Mouse (Mus musculus) forebrain, postnatal 0 days (tissue): ENCODE measurements around the gene Gm609. TPM values are rescaled to one million over a fixed set of nuclear protein-coding genes. Genes with fewer than 3 reads are reported as not detected.

ENCODE experiments used
- ATAC-seq: fragments of 200-750 bp; cut with Nextera tagmentation; 2 replicates; pipeline ENCODE4 v1.8.0; 2017; ENCODE audit warnings: mild to moderate bottlenecking, moderate library complexity
- DNase-seq: peaks from one replicate; pipeline ENCODE4 v3.0.0-alpha.2; 2015
- H3K27ac ChIP-seq: fragments of 300-500 bp; sonication (generic); 2 replicates; pipeline ENCODE4 v1.5.1; 2014; ENCODE audit warnings: low read depth, mild to moderate bottlenecking, antibody characterized with exemption, low read length, moderate library complexity, mixed read lengths
- H3K27me3 ChIP-seq: fragments of 300-500 bp; sonication (generic); 2 replicates; pipeline ENCODE4 v1.6.1; 2014; ENCODE audit warnings: mild to moderate bottlenecking, low read length, mixed read lengths; ENCODE audit not compliant: insufficient read depth
- H3K36me3 ChIP-seq: fragments of 300-500 bp; sonication (generic); 2 replicates; pipeline ENCODE4 v1.6.1; 2014; ENCODE audit warnings: mild to moderate bottlenecking, moderate library complexity; ENCODE audit not compliant: insufficient read depth
- H3K4me1 ChIP-seq: fragments of 300-500 bp; sonication (generic); 2 replicates; pipeline ENCODE4 v1.6.1; 2014; ENCODE audit warnings: antibody characterized with exemption; ENCODE audit not compliant: insufficient read depth
- H3K4me2 ChIP-seq: fragments of 300-500 bp; sonication (generic); 2 replicates; pipeline ENCODE4 v1.6.1; 2014; ENCODE audit warnings: low read depth, mild to moderate bottlenecking, moderate library complexity
- H3K4me3 ChIP-seq: fragments of 300-500 bp; sonication (generic); 2 replicates; pipeline ENCODE4 v1.5.1; 2014; ENCODE audit warnings: low read depth, low read length, mixed read lengths
- H3K9ac ChIP-seq: fragments of 300-500 bp; sonication (generic); 2 replicates; pipeline ENCODE4 v1.6.1; 2014; ENCODE audit warnings: mild to moderate bottlenecking
- H3K9me3 ChIP-seq: fragments of 300-500 bp; sonication (generic); 2 replicates; pipeline ENCODE4 v1.6.1; 2016; ENCODE audit warnings: low read length
- CTCF ChIP-seq: sonication (generic); IDR thresholded peaks from 2 replicates; pipeline ENCODE4 v1.5.1; 2016; ENCODE audit warnings: antibody characterized with exemption, control low read depth, low read depth
- WGBS: fragments of 180-500 bp; shearing (Covaris S2); extraction: QIAGEN DNeasy Blood & Tissue Kit; methylation state at CpG from one replicate; pipeline ENCODE4 v1.1.7; 2014; 5-methylcytosine and 5-hydroxymethylcytosine counted together
- polyA plus RNA-seq: library from polyadenylated mRNA; unstranded; fragments of >200 nt; fragmentation: Nextera tagmentation; extraction: Ambion mirVana; gene quantifications from 2 replicates; pipeline ENCODE4 v1.2.1, GENCODE M21; 2015
- total RNA-seq: library from RNA; depleted of rRNA; stranded (reverse); fragments of >200 nt; gene quantifications from 2 replicates; pipeline ENCODE4 v1.2.3, GENCODE M21; 2014

The Gm609 gene
- total and polyA plus RNA-seq, 2 experiments from 2014 or later = not detected

DNA sequence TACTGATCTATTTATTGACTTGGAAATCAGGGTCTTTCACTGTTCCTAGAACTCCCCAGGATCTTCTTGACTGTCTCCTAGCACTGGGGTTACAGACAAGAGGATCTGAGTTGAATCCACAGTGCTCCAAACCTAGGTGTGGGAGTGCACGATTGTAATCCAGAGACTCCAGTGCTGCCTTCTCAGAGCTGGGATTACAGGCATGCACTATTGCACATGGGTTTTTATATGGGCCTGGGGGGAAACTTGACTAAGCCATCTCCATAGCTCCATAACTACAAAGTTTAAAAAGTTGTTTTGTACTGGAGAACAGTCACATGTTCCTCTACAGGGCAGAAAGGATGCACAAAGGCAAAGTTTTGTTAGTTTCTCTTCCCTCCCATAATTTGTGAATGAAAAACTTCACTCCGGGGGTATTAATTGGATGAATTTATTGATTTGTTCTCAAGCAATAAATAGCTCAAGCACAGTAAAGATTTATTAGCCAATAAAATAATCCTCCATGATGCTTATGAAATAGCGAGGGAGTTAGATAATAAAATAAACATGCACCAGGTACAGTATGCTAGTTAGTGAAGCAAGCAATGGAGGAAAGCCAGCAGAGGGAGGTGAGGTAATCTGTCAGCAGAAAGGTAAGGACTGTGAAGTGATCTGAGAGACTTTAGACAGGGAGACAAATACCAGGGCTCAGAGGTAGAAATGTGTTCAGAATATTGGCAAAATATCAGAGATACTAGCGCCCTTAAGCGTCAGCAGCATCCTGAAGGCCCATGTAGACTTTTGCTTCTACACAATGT is 114.4 kb downstream of the Gm609 start:
- Histone ChIP-seq H3K4me3 (no peak overlapping the region), H3K9me3 (no peaks in the 10 kb centered on the region), H3K4me1 (no peaks in the 10 kb centered on the region), H3K9ac (no peak overlapping the region), H3K27me3 (no peaks in the 10 kb centered on the region), H3K36me3 (peaks cover 26% of the 10 kb centered on the region), H3K27ac (no peak overlapping the region), H3K4me2 (no peak overlapping the region)
- ATAC-seq (no peak), DNase-seq (no peak)
- WGBS = 98% methylated on average over 5 of the region's 5 CpGs
- no peak for TF ChIP-seq CTCF

DNA sequence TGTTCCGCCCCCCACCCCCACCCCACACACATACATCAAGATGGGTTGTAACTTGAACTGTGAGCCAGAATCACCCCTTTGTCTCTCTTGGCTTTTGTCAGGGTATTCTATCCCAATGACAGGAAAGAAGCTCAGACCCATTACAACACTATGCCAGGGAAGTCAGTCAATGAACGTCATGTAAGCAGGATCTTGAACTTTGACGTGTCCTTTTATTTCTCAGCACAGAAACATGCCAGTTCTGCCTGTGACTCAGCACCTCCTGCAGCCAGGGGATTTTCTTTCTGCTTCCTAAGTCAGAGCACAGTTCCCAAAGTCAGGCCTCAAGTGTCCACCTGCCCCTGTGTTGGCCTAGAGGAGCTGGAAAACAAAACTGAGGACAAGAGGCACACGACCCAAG is 115.4 kb downstream of the Gm609 start:
- no peak for DNase-seq
- Histone ChIP-seq H3K27me3 (no peaks in the 10 kb centered on the region), H3K4me3 (no peak overlapping the region), H3K36me3 (peaks cover 18% of the 10 kb centered on the region), H3K9ac (no peak overlapping the region), H3K27ac (no peak overlapping the region), H3K4me2 (no peak overlapping the region), H3K9me3 (no peaks in the 10 kb centered on the region), H3K4me1 (no peaks in the 10 kb centered on the region)
- no peak for ATAC-seq
- WGBS = 87% methylated on average over 4 of the region's 4 CpGs
- no peak for TF ChIP-seq CTCF

GRCm38 (mm10) chr16:45376812-45377211 is 116.0 kb downstream of the Gm609 start:
- DNase-seq (no peak), ATAC-seq (no peak)
- no peak for TF ChIP-seq CTCF
- Histone ChIP-seq H3K4me1 (no peaks in the 10 kb centered on the region), H3K36me3 (peaks cover 17% of the 10 kb centered on the region), H3K9me3 (no peaks in the 10 kb centered on the region), H3K4me2 (no peak overlapping the region), H3K27me3 (no peaks in the 10 kb centered on the region), H3K9ac (no peak overlapping the region), H3K27ac (no peak overlapping the region), H3K4me3 (no peak overlapping the region)
- WGBS = 71% methylated on average over 2 of the region's 2 CpGs

GRCm38 (mm10) chr16:45376294-45376693 is 116.5 kb downstream of the Gm609 start:
- Histone ChIP-seq H3K27ac (no peak overlapping the region), H3K27me3 (no peaks in the 10 kb centered on the region), H3K36me3 (peaks cover 11% of the 10 kb centered on the region), H3K4me3 (no peak overlapping the region), H3K9me3 (no peaks in the 10 kb centered on the region), H3K4me1 (no peaks in the 10 kb centered on the region), H3K9ac (no peak overlapping the region), H3K4me2 (no peak overlapping the region)
- 69% methylated on average over 4 of the region's 4 CpGs for WGBS
- ATAC-seq (no peak), DNase-seq (peak; percentile 26)
- TF ChIP-seq CTCF = no peak

- WGBS = 59% methylated on average over 2 of the region's 2 CpGs
- ATAC-seq (no peak), DNase-seq (no peak)
- H3K27ac ChIP-seq = no peak overlapping the region
- no peak for TF ChIP-seq CTCF
- no peak overlapping the region for H3K4me3 ChIP-seq
- peaks cover 7% of the 10 kb centered on the region; the same call in 1 of the 2 replicates for H3K36me3 ChIP-seq
- H3K4me1 ChIP-seq = no peaks in the 10 kb centered on the region
- H3K27me3 ChIP-seq = no peaks in the 10 kb centered on the region
- no peaks in the 10 kb centered on the region for H3K9me3 ChIP-seq
- no peak overlapping the region for H3K4me2 ChIP-seq
- no peak overlapping the region for H3K9ac ChIP-seq
These were observed 117.1 kb downstream of the Gm609 start for GRCm38 (mm10) chr16:45375506-45376225.

DNA sequence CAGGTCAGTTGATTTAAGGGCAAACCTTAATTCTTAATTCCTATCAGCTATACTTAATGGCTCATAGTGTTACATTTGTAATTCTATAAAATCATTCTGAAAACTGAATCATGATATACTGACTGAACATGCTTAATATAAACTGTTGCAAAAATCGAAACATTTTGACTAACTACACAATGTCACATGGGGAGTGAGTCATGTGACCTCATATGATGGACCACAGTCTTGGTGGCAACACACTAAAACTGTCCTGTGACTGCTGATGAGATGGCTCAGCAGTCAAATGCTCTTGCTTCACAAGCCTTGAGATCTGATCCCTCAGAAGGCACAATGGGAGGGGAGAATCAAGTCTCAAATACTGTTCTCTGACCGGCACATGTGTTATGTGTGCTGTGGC is 118.7 kb downstream of the Gm609 start:
- no peak for TF ChIP-seq CTCF
- 85% methylated on average over 2 of the region's 2 CpGs for WGBS
- no peaks in the 10 kb centered on the region for H3K27me3 ChIP-seq

DNA sequence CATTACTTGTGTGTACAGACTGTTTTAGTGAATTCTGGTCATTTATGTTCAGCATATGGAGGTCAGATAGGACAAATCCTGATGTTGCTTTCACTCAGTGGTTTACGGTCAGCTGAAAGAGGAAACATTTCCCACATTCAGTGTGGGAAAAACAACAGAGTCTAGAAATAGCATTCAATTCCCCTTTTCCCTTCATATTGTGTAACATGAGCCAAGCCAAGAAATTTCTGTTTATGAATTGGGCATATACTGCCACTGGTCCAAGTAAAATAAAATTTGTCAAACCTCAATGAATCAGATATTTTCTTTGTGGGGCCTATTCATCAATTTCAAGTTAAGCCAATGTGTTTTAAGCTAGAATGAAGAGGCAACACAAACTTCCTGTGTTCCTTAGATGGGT is 121.7 kb downstream of the Gm609 start:
- Histone ChIP-seq H3K27me3 (no peaks in the 10 kb centered on the region), H3K36me3 (no peaks in the 10 kb centered on the region), H3K27ac (no peak overlapping the region), H3K9ac (no peak overlapping the region), H3K4me1 (no peaks in the 10 kb centered on the region), H3K4me3 (no peak overlapping the region), H3K9me3 (no peaks in the 10 kb centered on the region), H3K4me2 (no peak overlapping the region)
- ATAC-seq (no peak), DNase-seq (no peak)
- TF ChIP-seq CTCF = no peak
- WGBS = 89% methylated on average over 1 of the region's 1 CpGs

More for the DNA sequence above, 118.7 kb downstream of the Gm609 start:
- no peak overlapping the region for H3K27ac ChIP-seq
- no peaks in the 10 kb centered on the region for H3K9me3 ChIP-seq
- H3K4me3 ChIP-seq = no peak overlapping the region
- no peak for ATAC-seq
- no peaks in the 10 kb centered on the region for H3K4me1 ChIP-seq
- no peak overlapping the region for H3K4me2 ChIP-seq
- H3K36me3 ChIP-seq = no peaks in the 10 kb centered on the region
- no peak for DNase-seq
- no peak overlapping the region for H3K9ac ChIP-seq
